Mouse (Mus musculus) ovary, postnatal 14 days (tissue): ENCODE data around the gene Myod1.

Source experiments
- DNase-seq: peaks from one replicate; pipeline ENCODE4 v3.0.0; 2022; ENCODE audit warnings: low spot score

Myod1 gene

DNA sequence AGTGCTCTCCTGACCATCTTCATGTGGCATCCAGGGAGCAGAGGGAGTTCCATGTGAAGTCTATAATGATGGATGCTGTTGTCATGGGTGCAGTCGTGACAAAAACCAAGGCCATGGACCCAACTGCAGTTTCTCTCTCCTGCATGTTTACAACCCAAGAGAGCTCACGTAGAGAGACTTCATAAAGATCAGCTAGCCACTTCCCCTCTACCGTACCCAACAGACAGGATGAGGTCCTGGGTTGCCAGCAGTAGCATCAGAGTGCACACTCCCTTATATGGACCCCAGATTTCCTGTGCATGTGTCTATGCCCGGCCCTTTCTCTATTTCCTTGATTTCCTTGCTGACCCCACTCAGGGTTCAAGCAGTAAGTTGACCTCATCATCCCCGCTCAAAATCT lies 15.4 kb downstream of the Myod1 start:
- no peak for DNase-seq

DNA sequence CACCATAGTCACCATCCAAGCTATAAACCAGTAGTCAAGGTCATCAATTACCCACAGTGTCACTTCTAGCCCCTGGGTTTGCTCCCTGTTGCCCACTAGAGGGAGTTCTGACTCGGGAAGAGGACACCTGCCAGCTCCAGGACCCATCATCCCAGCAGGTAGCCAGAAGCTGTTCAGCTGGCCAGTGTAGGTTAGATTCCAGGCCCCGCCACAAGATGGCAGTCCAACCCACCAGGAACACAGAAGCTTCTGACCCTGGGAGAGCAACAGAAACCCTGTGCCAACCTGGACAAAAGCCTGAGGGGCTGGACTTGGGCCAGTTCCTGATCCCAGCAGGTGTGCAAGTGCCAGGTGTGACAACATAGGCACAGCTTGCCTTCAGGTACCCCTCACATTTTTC lies 16.8 kb downstream of the Myod1 start:
- DNase-seq, result peak; percentile 78

DNA sequence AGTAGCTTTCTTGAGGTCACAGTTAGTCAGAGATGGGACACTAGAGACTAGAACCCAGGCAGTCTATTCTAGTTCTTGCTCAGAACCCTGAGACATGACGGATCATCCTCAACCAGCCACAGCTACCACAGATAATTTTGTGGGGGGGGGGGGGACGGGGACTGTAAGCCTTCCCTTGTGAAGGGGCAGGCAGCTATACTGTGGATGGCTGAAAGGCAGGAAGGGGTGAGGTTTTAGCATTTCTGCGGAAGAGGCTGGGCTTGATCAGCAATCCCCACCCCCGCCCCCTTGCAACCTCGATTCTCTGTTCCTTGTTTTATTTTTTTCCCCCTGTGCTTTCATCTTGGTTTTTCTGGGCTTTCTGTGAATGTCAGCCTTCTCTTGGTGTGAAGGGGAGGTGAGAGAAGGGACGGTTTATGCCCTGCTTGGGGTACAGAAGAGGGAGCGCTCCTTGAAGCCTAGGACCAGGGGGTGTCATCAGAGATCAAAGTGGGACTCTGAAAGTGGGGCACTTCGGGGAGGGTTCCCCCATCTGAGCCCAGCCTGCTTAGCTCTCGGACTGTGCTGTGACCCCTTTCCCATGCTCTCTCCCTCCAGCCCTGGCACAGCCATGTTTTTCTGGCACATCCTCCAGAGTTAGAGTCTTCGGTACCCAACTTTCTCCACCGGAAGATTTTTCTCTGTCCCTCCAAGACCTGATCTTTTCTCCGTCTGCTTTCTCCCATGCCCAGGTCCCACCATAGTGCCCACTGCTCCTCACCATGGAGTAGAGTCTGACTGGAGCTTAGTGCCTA lies 17.6 kb downstream of the Myod1 start:
- no peak for DNase-seq

DNA sequence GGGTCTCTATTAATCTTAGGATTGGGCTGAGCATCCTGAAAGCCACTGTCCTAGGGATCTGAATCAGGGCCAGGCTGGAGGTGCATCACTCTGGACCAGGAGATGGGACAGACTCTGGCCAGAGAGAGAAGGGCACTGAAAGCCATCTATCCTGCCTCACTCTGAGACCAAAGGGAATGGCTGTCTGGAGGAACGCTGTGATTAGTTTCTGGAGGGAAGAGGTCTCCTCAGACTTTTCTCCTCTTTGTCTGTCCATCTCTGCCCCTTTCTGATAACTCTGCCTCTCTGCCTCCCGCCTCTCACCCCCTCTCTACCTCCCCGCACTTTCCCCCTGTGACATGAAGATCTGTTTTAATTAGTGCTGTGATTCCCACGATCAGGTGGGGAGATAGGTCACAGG lies 18.7 kb downstream of the Myod1 start:
- DNase-seq, result no peak

DNA sequence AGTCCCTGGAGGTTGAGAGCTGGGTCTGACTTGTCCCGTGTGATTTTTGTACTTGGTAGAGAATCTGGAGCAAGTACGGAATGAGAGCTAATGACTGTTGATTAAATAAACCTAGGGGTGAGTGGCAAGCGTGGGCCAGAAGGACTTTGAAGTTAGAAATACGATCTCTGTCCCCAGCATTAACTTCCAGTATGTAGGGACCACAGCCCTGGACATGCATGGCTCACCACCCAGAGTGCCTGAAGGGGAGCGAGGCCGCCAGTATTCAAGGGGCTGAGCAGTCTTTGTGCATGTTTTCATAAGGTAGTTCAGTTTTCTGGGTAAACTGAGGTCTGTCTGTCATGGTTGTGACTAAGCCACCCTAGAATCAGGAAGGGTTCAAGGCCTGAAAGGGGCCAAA lies 19.3 kb downstream of the Myod1 start:
- no peak for DNase-seq

DNA sequence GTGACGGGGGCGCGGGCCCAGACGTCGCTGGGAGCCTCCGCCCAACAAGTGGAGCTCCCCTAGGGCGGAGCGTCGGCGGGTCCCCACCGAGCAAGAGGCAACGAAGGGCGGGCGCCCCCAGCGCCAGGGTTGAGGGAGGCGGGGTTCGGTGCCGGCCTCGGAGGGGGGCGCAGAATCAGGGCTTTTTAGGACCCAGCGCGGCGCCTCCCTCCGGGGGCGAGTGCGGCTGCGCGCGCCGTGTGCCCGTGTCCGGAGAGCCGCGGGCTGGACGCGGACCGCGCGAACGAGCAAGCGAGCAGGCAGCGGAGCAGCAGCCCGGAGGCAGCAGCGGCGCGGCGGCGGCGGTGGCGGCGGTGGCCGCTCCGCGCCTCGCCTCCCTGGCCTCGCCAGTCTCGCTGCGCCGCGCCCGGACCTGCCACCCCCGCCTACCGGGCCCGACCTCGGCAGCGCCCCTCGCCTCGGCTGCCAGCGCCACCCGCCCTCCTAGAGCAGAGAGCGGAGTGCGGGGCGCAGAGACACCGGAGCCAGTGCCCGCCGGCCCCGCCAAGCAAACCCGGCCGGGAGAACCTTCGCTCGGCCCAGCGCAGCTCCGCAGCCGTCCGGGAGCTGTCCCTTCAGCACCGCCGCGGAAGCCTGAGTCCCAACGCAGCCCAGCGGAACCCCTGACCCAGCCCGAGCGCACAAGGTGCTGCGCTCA lies 20.1 kb downstream of the Myod1 start, which contains the start of gene Kcnc1:
Kcnc1 (plus strand) TSS at position 267 of the 697 bp plus-strand sequence.
- DNase-seq, result peak; percentile 83

DNA sequence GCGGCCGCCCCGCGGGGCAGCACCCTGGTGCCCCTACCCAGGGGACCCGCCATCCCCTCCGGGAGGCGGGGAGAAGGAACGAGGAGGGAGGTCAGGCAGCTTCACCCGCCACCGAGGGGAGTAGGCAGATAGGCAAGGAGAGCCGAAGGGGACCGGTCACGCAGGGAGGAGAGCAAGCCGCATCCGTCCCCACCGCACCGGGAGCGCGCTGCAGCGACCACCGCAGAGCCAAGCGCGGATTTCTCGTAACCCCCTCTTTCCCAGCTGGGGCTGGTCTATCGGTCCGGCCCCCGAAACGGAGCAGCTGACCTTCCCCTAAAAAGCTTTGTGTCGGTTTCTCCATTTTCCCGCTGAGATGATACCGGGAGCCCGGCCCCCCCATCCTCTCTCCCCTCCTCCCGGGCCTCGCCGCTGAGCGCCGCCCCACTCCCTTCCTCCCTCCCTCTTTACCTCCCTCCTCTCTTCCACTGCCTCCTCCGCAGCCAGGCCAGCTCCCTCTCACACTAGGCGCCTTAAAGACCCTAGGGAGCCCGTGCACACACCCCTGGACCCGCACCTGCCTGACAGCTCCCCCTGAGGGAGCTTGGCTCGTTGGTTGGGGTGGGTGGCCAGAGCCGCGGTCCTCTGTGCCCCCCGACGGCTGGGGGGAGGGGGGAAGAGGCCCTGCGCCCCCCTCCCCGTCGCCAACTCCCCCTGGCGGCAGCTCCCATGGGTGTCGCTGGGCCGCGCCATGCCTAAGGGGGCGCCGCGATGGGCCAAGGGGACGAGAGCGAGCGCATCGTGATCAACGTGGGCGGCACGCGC lies 20.9 kb downstream of the Myod1 start:
- no peak for DNase-seq

DNA sequence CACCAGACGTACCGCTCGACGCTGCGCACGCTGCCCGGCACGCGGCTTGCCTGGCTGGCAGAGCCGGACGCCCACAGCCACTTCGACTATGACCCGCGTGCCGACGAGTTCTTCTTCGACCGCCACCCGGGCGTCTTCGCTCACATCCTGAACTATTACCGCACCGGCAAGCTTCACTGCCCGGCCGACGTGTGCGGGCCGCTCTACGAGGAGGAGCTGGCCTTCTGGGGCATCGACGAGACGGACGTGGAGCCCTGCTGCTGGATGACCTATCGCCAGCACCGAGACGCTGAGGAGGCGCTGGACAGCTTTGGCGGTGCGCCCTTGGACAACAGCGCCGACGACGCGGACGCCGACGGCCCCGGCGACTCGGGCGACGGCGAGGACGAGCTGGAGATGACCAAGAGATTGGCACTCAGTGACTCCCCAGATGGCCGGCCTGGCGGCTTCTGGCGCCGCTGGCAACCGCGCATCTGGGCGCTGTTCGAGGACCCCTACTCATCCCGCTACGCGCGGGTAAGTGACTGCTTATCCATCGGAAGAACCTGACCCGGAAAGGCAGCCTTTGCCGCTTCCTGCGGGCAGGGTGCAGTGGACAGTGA lies 21.6 kb downstream of the Myod1 start:
- no peak for DNase-seq

DNA sequence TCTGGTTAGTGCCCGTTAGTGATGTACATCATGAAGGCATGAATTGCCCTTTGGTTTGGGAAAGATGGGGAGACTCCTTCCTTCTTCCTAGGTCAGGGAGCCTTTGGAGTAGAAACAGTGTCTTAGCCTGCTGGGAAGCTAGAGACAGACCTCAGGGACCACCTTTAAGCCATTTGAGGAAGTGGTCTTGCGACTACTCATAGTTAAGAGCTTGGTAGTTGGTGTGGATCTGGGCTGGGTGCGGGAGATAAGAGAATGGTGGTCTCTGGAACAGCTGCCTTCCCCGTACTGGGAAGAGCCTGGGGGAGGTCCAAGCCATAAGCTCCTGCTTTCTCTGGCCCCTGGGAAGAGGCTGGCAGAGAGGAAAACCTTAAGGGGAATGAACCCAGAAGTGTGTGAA lies 22.3 kb downstream of the Myod1 start:
- DNase-seq, result no peak

DNA sequence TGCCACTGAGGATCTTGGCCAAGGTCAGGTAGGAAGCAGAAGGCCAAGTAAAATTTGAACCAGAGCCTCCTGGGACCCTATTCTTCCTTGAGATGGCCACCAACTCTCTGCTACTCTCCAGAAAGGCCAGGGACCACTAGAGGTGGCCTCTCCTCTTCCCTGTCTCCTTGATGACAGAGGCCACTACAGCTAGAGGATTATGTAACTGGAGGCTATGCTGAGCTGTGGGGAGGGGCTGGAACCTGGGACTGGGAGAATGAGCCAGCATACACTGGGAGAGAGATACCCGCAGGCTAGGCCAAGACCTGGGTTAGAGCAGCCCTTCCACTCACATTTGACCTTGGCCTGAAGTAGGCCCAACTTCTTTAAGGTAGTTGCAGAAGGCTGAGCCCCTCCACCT lies 23.4 kb downstream of the Myod1 start:
- DNase-seq, result no peak

DNA sequence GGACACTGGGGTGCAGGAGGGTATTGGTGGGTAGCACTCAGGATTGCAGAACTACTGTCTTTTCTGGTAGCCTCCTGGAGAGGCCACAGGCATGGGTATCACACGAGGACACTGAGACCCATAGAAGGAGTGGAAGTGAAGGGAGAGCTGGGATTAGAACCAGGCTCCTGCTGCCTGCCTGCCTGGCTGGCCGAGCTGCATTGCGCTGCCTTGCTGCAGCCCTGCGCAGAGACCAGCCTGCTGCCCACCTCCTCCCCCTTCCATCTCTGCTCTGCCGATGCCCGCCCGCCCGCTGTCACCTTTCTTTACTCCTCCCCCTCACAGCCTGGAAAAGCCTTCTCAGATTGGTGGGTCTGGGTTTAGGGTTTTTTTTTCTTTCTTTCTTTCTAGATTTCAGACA lies 24.1 kb downstream of the Myod1 start:
- no peak for DNase-seq

DNA sequence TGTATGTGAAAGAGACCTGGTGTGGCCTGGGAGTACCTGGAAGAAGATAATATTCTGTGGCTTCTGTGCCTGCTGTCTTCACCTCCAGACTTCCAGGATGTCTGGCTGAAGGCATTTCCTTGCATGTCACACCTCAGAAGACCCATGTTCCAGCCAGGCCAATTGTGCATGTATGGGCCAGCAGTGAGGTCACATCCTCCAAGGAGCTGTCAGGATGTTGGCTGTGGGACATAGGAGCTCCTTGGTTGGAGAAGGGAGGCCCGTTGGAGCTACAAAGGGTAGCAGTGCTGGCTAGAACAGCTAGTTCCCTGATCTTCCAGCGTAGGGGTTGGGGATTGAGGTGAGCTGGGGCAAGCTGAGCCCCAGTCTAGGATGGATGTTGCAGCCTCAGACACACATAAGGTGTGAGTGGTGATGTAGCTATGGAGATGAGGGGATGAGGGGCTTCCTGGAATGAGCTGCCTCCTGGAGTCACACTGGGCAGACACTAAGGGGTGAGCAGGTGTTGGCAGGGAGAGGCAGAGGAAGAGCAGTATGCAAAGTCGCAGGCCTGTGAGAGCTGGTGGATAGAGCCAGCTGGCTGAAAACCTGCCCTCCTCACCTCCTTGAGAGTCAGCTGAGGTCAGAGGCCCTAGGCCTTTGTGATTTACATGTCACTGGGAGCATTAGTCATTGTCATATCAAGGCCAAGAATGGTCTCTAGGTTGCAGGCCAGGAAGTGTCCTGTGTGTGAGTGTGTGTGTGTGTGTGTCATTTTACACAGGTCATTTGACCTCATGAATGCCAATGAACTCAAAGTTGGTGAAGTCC lies 25.3 kb downstream of the Myod1 start:
- DNase-seq, result no peak

DNA sequence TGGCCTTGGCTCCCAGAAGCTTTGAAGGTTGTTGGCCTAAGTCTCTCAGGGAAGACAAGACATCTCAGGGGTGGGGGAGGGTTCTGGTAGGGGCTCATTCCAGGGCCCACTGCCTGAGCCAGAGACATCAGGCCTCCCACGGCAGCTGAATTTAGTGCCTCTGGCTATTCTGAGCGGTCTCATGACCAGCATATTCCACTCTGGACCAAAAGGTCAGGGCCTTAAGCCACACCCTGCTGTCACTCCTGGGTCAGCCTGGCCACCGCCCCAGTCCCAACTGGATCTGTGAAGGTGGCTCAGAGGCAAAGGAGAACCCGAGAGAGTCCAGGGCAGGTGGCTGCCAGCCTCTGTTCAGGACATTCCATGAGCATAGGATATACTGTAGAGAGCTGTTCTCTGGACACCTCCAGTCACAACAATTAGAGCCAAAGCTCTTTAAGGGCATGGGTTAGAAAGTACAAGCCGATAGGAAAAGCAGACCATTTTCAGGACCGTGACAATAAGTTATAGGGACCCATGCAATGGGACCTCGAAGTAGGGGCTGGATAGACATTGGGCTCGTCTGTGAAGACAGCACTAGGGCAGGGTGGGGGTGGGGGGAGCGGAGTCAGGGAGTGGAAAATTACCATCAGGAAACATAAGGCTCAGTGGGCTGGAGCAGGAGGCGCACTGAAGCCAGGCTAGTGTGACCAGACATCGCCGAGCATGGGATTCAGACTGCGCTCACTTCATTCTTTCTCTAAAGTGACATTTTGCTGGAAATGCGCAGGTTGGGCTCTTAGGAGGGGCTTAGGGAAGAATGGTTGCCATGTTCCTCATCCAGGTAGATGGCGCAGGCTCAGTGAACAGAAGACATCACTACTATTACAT lies 27.6 kb downstream of the Myod1 start:
- DNase-seq, result no peak

DNA sequence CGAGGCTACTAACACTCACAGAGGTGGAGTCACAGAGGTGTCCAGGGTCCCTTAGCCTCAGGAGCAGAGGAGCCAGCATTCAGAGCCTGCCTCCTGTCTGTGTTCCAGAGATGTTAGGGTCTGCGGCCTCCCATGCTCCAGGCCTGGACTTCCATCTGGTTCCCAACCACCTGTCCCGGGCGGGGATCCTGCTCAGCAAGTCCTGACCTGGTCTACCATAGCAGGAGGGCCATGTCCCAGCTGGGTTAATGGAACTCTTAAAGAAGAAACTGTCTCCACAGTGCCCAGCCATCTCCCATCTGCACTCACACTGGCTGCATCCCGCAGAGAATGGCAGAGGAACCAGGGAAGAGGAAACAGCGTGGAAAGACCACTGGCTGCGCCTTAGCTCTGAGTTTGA lies 28.5 kb downstream of the Myod1 start:
- no peak for DNase-seq

DNA sequence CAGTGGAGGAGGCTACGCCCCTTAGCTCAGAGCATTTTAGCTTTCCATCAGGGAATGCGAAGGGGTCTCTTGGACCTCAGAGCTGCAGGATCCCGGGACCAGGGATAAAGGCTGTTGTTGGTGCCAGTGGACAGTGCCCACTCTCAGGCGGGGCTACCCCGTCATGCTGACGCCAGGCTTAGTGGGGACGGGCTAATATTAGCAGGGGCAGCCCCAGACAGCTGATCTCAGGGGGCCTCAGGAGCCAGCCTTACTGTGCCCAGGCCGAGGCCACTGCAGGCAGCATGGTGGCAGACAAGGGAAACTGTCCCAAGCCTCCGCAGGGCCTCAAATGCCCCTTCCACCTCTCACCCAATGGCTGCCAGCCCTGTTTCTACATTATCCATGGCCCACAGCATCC lies 32.3 kb downstream of the Myod1 start:
- DNase-seq, result no peak

DNA sequence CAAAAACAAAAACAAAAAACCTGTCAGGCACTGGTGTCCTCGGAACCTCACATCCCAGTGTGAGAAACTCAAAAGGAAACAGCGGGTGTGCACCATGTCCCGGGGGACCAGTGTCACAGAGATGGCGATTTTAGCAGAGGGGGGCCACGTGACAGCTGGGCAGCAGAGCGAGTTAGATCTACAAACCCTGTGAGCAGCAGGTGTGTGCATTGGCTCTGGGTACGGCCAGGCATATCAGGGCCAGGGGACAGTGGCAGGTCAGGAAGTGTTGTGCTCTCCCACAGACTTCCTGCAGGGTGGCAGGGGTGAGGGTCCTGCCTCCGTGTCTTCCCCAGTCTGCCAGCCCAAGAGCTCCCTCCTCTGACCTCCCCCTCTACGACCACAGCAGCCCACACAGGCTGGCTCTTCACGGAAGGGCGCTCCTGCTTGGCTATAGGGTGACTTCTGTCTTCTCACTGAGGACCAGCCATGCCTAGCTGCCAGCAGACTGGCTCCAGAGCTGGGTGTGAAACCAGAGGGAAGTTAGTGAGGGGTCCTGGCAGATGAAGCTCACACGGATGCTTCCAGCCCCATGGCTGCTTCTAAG lies 33.0 kb downstream of the Myod1 start:
- DNase-seq, result no peak

DNA sequence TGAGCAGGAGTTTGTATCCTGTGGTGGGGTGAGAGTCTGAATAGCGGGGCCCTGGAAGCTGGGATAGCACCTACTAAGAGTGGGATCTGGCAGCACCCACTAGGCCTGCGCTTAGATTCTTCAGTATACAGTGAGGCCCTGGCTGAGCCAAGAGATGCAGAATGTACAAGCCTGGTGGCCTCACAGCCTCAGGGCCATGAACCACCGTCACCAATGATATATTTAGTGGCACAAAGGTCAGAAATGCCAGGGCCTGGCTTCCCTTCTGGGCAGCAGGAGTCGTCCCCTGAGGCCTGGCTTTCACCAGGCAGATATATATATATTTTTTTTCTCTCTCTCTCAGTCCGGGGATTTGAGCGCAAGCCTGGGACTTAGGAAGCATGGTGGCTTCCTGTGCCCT lies 34.5 kb downstream of the Myod1 start:
- DNase-seq, result no peak

DNA sequence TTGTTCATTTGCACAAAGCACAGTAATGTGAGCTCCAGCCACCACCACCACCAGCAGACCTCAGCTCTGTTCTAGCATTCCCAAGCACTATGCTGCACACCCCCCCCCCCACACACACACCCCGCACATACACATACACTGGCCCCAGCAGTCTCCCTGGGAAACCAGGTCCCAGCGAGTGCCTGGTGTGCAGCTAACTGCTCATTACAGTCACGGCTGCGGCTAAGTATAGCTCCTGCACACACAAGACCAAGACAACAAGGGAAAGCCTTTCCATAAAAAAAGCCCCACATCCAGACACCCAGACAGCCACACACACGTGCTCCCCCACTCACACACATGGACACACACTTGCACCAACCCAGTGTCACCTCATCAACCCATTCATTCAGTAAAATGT lies 36.5 kb downstream of the Myod1 start:
- no peak for DNase-seq

DNA sequence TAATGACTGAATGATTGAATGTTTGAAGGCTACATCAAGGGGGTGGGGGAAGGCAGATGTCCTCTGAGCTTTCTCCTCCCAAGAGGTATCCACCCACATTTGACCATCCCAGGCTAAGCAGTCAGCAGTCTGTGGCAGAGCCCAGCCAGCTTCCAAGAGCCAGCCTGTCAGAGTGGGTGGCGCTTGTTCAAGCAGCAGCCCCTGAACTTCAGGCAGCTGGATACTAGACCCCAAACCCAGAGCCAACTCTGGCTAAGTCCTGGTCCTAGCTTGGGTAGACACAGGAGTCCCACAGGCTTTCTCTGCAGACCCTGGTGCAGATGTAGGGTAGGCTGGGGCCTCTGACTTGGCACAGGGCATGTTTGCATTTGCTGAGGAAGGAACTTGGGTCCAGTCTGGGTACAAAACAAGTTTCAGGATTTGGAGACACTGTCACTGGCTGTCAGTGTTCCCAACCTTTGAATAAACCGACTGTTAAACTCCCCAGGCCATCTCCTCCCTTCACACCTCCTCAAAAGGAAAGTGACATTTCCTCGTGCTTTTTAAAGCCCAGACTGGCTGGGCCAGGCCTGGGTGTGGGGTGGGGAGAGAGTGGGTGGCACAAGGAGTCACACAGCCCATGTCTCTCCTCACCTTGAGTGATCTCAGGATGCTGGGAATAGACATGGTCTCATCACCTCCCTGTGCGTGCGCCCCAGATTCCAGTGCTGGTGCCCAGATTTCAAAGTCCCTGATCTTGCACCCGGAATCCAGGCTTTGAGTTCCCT lies 37.9 kb downstream of the Myod1 start:
- DNase-seq, result no peak
